Mouse (Mus musculus) MEL (cell line): ENCODE data around the gene Gpsm2. TPM values are rescaled to one million over a fixed set of nuclear protein-coding genes. Genes with fewer than 3 reads are reported as not detected.

Experiments
- DNase-seq: peaks from one replicate; pipeline ENCODE4 v3.0.0; 2011; ENCODE audit warnings: low read depth, low spot score
- H3K27ac ChIP-seq: 2 replicates; pipeline ENCODE4 v1.5.1; 2012; ENCODE audit warnings: low read depth, mild to moderate bottlenecking, control low read depth, low read length, moderate library complexity; ENCODE audit not compliant: control insufficient read depth
- H3K27me3 ChIP-seq, 2 experiments: fragments of 150-350 bp in 1 of 2; sonication (generic) in 1 of 2; 2 replicates each; pipeline ENCODE4 v1.6.1; 2012; ENCODE audit warnings: low read length in 2 of 2, mild to moderate bottlenecking in 2 of 2, improper control_type of control experiment in 1 of 2, moderate library complexity in 1 of 2; ENCODE audit not compliant: insufficient read depth in 2 of 2, control insufficient read depth in 1 of 2
- H3K36me3 ChIP-seq, 2 experiments: 2 replicates each; pipeline ENCODE4 v1.6.1; 2012 to 2014; ENCODE audit warnings: low read length in 2 of 2, improper control_type of control experiment in 1 of 2, inconsistent platforms in 1 of 2, mild to moderate bottlenecking in 1 of 2; ENCODE audit not compliant: insufficient read depth in 2 of 2, control insufficient read depth in 1 of 2
- H3K4me1 ChIP-seq, 2 experiments: fragments of 150-350 bp in 1 of 2; sonication (generic) in 1 of 2; 2 replicates each; pipeline ENCODE4 v1.6.1; 2012; ENCODE audit warnings: low read length in 2 of 2, improper control_type of control experiment in 1 of 2, mild to moderate bottlenecking in 1 of 2; ENCODE audit not compliant: insufficient read depth in 2 of 2, control insufficient read depth in 1 of 2
- H3K4me3 ChIP-seq, 2 experiments: fragments of 150-350 bp in 1 of 2; sonication (generic) in 1 of 2; 2 replicates each; pipeline ENCODE4 v1.5.1; 2012; ENCODE audit warnings: low read depth in 2 of 2, low read length in 2 of 2, mild to moderate bottlenecking in 2 of 2, moderate library complexity in 2 of 2, control low read depth in 1 of 2, improper control_type of control experiment in 1 of 2; ENCODE audit not compliant: control insufficient read depth in 1 of 2, insufficient read depth in 1 of 2
- H3K79me2 ChIP-seq: 2 replicates; pipeline ENCODE4 v1.6.1; 2012; ENCODE audit warnings: mild to moderate bottlenecking, low read length, moderate library complexity; ENCODE audit not compliant: control insufficient read depth, poor library complexity, insufficient read depth
- H3K9ac ChIP-seq: 2 replicates; pipeline ENCODE4 v1.6.1; 2012; ENCODE audit warnings: low read depth, mild to moderate bottlenecking, control low read depth, low read length, moderate library complexity; ENCODE audit not compliant: control insufficient read depth, poor library complexity, severe bottlenecking
- H3K9me3 ChIP-seq: fragments of 150-350 bp; sonication (generic); replicated peaks from 2 replicates; pipeline ENCODE4 v1.6.1; 2012; ENCODE audit warnings: mild to moderate bottlenecking, low read length, improper control_type of control experiment, moderate library complexity; ENCODE audit not compliant: insufficient read depth
- E2F4 ChIP-seq: IDR thresholded peaks from 2 replicates; pipeline ENCODE4 v1.6.1; 2011; ENCODE audit warnings: low read depth, low read length, improper control_type of control experiment, borderline replicate concordance
- ETS1 ChIP-seq: IDR thresholded peaks from 2 replicates; pipeline ENCODE4 v1.6.1; 2012; ENCODE audit warnings: low read depth, mild to moderate bottlenecking, inconsistent platforms, low read length, improper control_type of control experiment, moderate library complexity
- HCFC1 ChIP-seq: IDR thresholded peaks from 2 replicates; pipeline ENCODE4 v1.6.1; 2012; ENCODE audit warnings: low read depth, mild to moderate bottlenecking, inconsistent platforms, low read length, improper control_type of control experiment, moderate library complexity
- KAT2A ChIP-seq: conservative IDR thresholded peaks from 2 replicates; pipeline ENCODE4 v1.6.1; 2012; ENCODE audit warnings: low read depth, low read length, improper control_type of control experiment, inconsistent platforms
- MAX ChIP-seq: IDR thresholded peaks from 2 replicates; pipeline ENCODE4 v1.6.1; 2011; ENCODE audit warnings: low read length, improper control_type of control experiment
- MEF2A ChIP-seq: IDR thresholded peaks from 2 replicates; pipeline ENCODE4 v1.6.1; 2014; ENCODE audit warnings: low read depth, mild to moderate bottlenecking, inconsistent platforms, low read length, improper control_type of control experiment; ENCODE audit not compliant: poor library complexity, insufficient replicate concordance, severe bottlenecking; ENCODE audit errors: extremely low read depth
- MXI1 ChIP-seq: IDR thresholded peaks from 2 replicates; pipeline ENCODE4 v1.6.1; 2011; ENCODE audit warnings: mild to moderate bottlenecking, low read depth, low read length, improper control_type of control experiment
- MYC ChIP-seq: IDR thresholded peaks from 2 replicates; pipeline ENCODE4 v1.6.1; 2011; ENCODE audit warnings: low read depth, mild to moderate bottlenecking, low read length, improper control_type of control experiment, moderate library complexity
- NELFE ChIP-seq: IDR thresholded peaks from 2 replicates; pipeline ENCODE4 v1.6.1; 2011; ENCODE audit warnings: low read depth, low read length, improper control_type of control experiment
- POLR2AphosphoS2 ChIP-seq: IDR thresholded peaks from 2 replicates; pipeline ENCODE4 v1.6.1; 2011; ENCODE audit warnings: low read length, improper control_type of control experiment
- RAD21 ChIP-seq: IDR thresholded peaks from 2 replicates; pipeline ENCODE4 v1.6.1; 2011; ENCODE audit warnings: mild to moderate bottlenecking, low read depth, low read length, improper control_type of control experiment
- SIN3A ChIP-seq: IDR thresholded peaks from 2 replicates; pipeline ENCODE4 v1.6.1; 2012; ENCODE audit warnings: low read length, improper control_type of control experiment, inconsistent platforms
- SMC3 ChIP-seq: IDR thresholded peaks from 2 replicates; pipeline ENCODE4 v1.6.1; 2011; ENCODE audit warnings: low read depth, low read length, improper control_type of control experiment
- TCF12 ChIP-seq: IDR thresholded peaks from 2 replicates; pipeline ENCODE4 v1.6.1; 2014; ENCODE audit warnings: low read depth, mild to moderate bottlenecking, inconsistent platforms, low read length, improper control_type of control experiment, moderate library complexity
- USF1 ChIP-seq: IDR thresholded peaks from 2 replicates; pipeline ENCODE4 v1.6.1; 2014; ENCODE audit warnings: low read depth, mild to moderate bottlenecking, inconsistent platforms, low read length, improper control_type of control experiment, moderate library complexity
- USF2 ChIP-seq, 2 experiments: IDR thresholded peaks; 2 replicates each; pipeline ENCODE4 v1.6.1; 2011 to 2012; ENCODE audit warnings: improper control_type of control experiment in 2 of 2, low read length in 2 of 2, borderline replicate concordance in 1 of 2, inconsistent platforms in 1 of 2, low read depth in 1 of 2, mild to moderate bottlenecking in 1 of 2; ENCODE audit not compliant: insufficient read depth in 1 of 2
- ZC3H11A ChIP-seq: IDR thresholded peaks from 2 replicates; pipeline ENCODE4 v1.6.1; 2012; ENCODE audit warnings: low read depth, mild to moderate bottlenecking, inconsistent platforms, low read length, improper control_type of control experiment
- ZMIZ1 ChIP-seq: IDR thresholded peaks from 2 replicates; pipeline ENCODE4 v1.6.1; 2012; ENCODE audit warnings: low read depth, mild to moderate bottlenecking, inconsistent platforms, low read length, improper control_type of control experiment, moderate library complexity
- ZNF384 ChIP-seq: IDR thresholded peaks from 2 replicates; pipeline ENCODE4 v1.6.1; 2012; ENCODE audit warnings: low read depth, mild to moderate bottlenecking, inconsistent platforms, low read length, improper control_type of control experiment
- polyA plus RNA-seq, 2 experiments: library from polyadenylated mRNA; stranded (reverse) in 1 of 2; unstranded in 1 of 2; fragments of >175 nt in 1 of 2; fragments of >200 nt in 1 of 2; gene quantifications; 2 replicates each; pipeline versions ENCODE4 v1.2.1 to v1.2.4; 2012; ENCODE audit warnings: low replicate concordance in 2 of 2, low read depth in 1 of 2; ENCODE audit not compliant: insufficient read length in 2 of 2, insufficient read depth in 1 of 2, missing spikeins in 1 of 2
- total RNA-seq: library from RNA; depleted of rRNA; stranded (reverse); fragments of 300-350 nt; gene quantifications from 2 replicates; pipeline ENCODE4 v1.2.3, GENCODE M21; 2012

Gpsm2 gene
- total and polyA plus RNA-seq, 3 experiments, result 17.6 to 27.5 TPM; not detected in 1

- Histone ChIP-seq H3K4me3 (no peak overlapping the region), H3K27ac (no peak overlapping the region), H3K36me3 (no peaks in the 10 kb centered on the region), H3K4me1 (no peaks in the 10 kb centered on the region), H3K9ac (no peak overlapping the region), H3K27me3 (no peaks in the 10 kb centered on the region), H3K9me3 (no peaks in the 10 kb centered on the region), H3K79me2 (no peaks in the 10 kb centered on the region)
- no peak for DNase-seq
- TF ChIP-seq ZNF384 (no peak), NELFE (no peak), ZMIZ1 (no peak), SMC3 (no peak), SIN3A (no peak), MAX (no peak), MXI1 (no peak), MYC (no peak), RAD21 (no peak), MEF2A (no peak), E2F4 (no peak), HCFC1 (no peak)
These were observed 45.3 kb upstream of the Gpsm2 start for GRCm38 (mm10) chr3:108767416-108767815.

GRCm38 (mm10) chr3:108766943-108767342, 44.8 kb upstream of the Gpsm2 start:
- Histone ChIP-seq H3K9me3 (no peaks in the 10 kb centered on the region), H3K79me2 (no peaks in the 10 kb centered on the region), H3K4me3 (no peak overlapping the region), H3K27me3 (no peaks in the 10 kb centered on the region), H3K4me1 (no peaks in the 10 kb centered on the region)
- no peak for DNase-seq
- no peak for TF ChIP-seq TCF12
- no peak for TF ChIP-seq SIN3A
- no peak for TF ChIP-seq ETS1
- no peak for TF ChIP-seq ZC3H11A
- no peak for TF ChIP-seq KAT2A
- TF ChIP-seq E2F4, result no peak
- no peak for TF ChIP-seq ZNF384
- TF ChIP-seq USF2 (IDR thresholded peaks at IDR 0.05; ENCODE audit: borderline replicate concordance in 1 of 2, insufficient read depth in 1 of 2, low read depth in 1 of 2, low read length in 2 of 2), result no peak
- TF ChIP-seq USF1, result no peak
- TF ChIP-seq POLR2AphosphoS2, result no peak
- TF ChIP-seq, all 39 proteins: peak for 0
- H3K9ac ChIP-seq, result no peak overlapping the region
- no peaks in the 10 kb centered on the region for H3K36me3 ChIP-seq
- H3K27ac ChIP-seq, result no peak overlapping the region
